Mouse (Mus musculus) v-Abl transformed pro-B cells (cell line): Measurements from ENCODE around the gene Unc5b.

ENCODE experiments used
- in situ Hi-C, 2 experiments: fragments of 400-800 bp; cut with MboI; formaldehyde crosslinking; loops; one replicate each; pipeline ENCODE4 v1.15.1; 2025; ENCODE audit not compliant: unreplicated experiment in 2 of 2

Gene Unc5b

GRCm38 (mm10) chr10:60821736-60822358 lies 9.5 kb downstream of the Unc5b start:
- in situ Hi-C loops: no loop called here

GRCm38 (mm10) chr10:60821311-60821710 lies 10.1 kb downstream of the Unc5b start:
- in situ Hi-C loops: no loop called here

- in situ Hi-C loops: no loop called here
Measured at GRCm38 (mm10) chr10:60820552-60820951, 10.8 kb downstream of the Unc5b start.

- in situ Hi-C loops: no loop called here
Measured at GRCm38 (mm10) chr10:60819654-60820192, 11.7 kb downstream of the Unc5b start.

- in situ Hi-C loops: no loop called here
Measured at GRCm38 (mm10) chr10:60819179-60819578, 12.2 kb downstream of the Unc5b start.

- in situ Hi-C loops: no loop called here
Measured at GRCm38 (mm10) chr10:60818708-60819107, 12.7 kb downstream of the Unc5b start.

- in situ Hi-C loops: no loop called here
Measured at GRCm38 (mm10) chr10:60817868-60818267, 13.5 kb downstream of the Unc5b start.

GRCm38 (mm10) chr10:60816872-60817648 lies 14.3 kb downstream of the Unc5b start:
- in situ Hi-C loops: no loop called here

GRCm38 (mm10) chr10:60815855-60816254 lies 15.5 kb downstream of the Unc5b start:
- in situ Hi-C loops: no loop called here

- in situ Hi-C loops: no loop called here
Measured at GRCm38 (mm10) chr10:60815059-60815458, 16.3 kb downstream of the Unc5b start.

- in situ Hi-C loops: no loop called here
Measured at GRCm38 (mm10) chr10:60814444-60815057, 16.8 kb downstream of the Unc5b start.

- in situ Hi-C loops: no loop called here
Measured at GRCm38 (mm10) chr10:60813606-60814005, 17.8 kb downstream of the Unc5b start.

GRCm38 (mm10) chr10:60811792-60812525 lies 19.4 kb downstream of the Unc5b start:
- in situ Hi-C loops: no loop called here

GRCm38 (mm10) chr10:60808447-60808846 lies 22.9 kb downstream of the Unc5b start:
- in situ Hi-C loops: no loop called here

- in situ Hi-C loops: no loop called here
Measured at GRCm38 (mm10) chr10:60807531-60808185, 23.7 kb downstream of the Unc5b start.

- in situ Hi-C loops: no loop called here
Measured at GRCm38 (mm10) chr10:60806207-60806538, 25.2 kb downstream of the Unc5b start.

- in situ Hi-C loops: no loop called here
Measured at GRCm38 (mm10) chr10:60805436-60806206, 25.8 kb downstream of the Unc5b start.

GRCm38 (mm10) chr10:60804865-60805264 lies 26.5 kb downstream of the Unc5b start:
- in situ Hi-C loops: no loop called here

- in situ Hi-C loops: no loop called here
Measured at GRCm38 (mm10) chr10:60803971-60804370, 27.4 kb downstream of the Unc5b start.
